Mouse (Mus musculus): Measurements from ENCODE around the gene Chst2.
A peak's percentile ranks its signal among the peaks of the same experiment; 100 is the strongest.

Gene Chst2

DNA sequence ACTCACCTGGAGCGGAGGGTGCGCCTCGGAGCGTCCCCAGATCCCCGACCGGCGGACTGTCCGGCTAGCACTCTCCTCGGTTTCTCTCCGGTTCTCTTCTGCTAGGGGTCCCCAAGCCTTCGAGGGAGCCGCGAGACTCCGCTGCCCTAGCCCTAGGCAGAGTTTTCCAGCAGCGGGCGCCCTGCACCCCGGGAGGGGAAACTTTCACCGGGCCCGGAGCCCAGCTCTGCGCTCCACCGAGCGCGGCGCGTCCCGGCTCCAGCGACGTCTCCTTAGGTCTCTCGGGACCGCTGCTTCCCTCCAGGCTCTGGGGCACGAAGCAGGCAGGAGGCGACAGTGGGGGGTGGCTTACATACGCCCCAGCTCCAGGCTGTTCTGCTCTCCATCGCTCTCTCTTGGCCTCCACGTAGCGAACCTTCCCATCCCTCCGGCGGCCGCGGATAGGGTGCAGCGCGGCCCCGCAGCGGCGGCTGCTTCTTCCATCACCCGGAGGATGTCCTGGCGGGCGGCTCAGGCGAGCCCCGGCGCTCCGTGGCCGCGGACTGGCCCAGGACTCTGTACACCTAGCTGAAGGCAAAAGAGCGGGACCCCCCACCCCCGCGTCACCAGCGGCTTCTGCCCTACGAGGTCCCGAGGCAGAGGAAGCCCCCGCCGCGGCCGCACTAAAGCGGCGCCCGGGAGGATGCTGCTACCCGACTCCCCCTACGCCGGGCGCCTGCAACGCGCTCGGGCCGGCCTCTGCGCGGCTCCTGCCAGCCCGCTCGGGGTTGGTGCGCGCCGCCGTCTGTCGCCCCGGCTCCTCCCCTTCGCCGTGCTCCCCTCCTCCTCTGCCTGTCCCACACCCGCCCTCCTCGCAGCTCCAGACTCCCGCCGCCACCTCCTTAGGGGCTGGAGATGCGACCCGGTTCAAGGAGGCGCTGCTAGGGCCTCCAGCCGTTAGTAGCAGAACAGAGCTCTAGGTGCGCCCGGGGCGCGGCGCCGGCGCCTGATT lies at the start of gene Chst2:
Gene Chst2 (minus strand): TSS at position 152 of the 991 bp plus-strand sequence.
- DNase-seq (ENCODE audit: low spot score in 2 of 2), result peak; percentile 31 to 68

DNA sequence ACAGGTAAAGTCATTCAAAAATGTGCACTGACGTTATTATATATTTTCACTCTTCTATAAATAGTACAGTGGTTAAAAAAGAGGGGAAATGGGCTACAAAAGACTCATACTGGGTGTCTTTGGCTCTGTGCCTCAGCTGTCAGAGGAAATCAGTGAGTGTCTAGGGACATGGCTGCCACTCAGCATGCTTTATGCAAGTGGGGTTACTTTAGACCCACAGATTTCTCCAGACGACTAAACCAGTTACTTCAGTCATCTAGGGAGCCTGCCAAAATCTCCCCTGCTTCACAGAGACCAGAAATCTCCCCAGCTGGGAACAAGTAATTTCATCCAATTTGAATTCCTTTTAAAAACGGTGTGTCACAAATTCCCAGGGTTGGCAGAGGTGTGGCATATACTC lies 45.4 kb upstream of the Chst2 start:
- DNase-seq (ENCODE audit: low spot score in 2 of 2), result no peak

DNA sequence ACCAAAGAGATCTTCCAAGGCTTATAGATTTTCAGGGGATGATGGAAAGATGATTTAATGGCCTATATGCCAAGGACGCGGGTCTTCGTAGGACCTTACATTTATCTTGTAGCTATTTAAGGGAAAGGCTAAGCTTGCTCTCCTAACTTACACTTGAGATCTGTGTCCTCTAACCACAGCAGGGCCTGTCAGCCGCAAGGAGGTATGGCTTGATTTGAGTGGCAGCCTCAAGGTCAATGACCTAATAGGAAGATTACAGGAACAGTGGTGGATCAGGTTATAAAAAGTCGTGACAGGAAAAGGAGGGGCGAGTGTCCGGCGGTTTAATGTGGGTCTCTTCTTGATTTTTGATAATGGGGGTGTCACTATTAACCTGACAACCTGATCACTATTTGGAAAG lies 44.1 kb upstream of the Chst2 start:
- DNase-seq (ENCODE audit: low spot score in 2 of 2), result no peak

DNA sequence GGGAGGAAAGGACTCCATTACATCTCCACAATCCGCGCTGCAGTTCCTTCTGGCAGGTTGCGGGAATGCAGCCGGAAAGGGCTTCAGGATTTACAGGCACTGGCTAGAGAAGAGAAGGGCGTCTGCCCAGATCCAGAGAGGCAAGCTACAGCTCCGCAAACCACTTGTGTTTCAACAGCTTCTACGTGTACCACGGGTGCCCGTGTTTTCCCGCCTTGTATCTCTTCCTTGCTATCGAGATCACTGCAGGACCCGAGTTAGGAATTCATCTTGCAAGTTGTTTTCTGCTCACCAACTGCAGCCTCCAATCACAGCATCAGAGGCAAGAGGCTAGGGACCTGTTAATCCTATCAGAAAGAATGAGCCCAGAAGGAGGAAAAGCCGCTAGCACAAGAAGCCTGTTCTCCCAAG lies 35.8 kb upstream of the Chst2 start:
- no peak for DNase-seq (ENCODE audit: low spot score in 2 of 2)

DNA sequence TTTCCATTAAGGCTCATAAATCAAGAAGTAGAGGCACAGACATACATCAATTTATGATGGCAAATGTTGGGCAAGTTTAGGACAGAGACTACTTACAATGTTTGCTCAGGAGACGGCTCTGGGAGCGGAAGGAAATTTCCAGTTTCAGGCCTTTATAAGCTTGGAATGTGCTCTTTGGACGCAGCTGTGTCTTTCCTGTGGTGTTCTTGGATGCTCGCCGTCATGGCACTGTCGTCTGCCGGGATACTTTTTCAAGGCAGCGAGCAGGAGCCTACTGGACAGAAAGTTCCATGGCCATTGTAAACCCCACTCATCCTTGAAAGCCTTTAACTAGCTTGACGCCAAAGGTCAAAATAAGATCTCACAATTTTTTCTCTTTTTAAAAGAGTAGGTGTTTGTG lies 31.4 kb upstream of the Chst2 start:
- no peak for DNase-seq (ENCODE audit: low spot score in 2 of 2)

DNA sequence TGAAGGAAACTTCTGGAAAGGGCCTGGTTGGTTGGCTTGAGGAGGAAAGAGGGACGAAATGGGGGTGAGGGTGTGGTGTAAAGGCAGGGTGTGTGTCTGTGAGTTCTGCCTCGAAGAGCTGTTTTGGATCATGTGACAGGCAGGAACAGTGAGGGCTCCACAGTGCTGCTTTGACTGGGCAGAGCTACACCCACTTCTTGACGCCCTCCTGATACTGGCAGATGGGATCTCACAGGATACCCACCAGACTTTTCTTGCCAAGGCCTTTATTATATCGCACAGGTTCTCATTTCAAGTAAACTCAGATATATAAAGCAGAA lies 29.7 kb upstream of the Chst2 start:
- DNase-seq (ENCODE audit: low spot score in 2 of 2), result no peak

DNA sequence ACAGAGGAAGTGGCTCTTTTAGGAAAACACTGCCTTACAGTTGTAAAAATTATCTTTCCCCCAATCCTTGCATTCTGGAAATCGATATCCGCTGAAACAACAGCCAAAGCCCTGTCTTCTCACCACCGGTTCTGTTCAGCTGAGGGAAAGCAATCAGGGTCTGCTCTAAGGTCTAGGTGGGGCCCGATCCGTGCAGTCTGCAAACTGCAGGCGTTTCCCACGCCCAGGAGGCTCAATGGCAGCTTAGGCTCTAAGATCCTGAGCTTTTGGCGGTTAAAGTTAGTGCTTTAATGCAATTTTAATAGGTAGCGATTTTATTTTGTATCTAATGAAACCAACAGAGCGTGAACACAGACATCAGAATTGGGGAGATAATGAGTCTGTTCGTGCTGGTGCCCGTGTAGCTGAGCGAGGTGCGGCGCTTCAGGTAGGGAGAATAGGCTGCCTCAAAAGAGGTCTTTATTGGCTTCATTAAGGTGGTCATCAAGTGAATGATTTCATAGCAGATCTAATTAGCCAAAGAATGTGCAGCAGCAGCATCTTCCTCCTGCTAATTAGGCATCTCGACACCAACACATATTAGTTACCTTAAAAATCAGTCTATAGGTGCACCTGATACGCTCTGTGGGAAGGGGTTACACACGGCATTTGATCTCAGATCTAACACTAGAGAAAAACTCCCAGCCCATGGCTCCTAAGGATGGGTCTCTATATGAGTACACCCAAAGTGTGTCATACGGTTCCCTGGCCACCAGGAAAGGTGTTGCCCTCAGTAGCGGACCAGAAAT lies 29.2 kb upstream of the Chst2 start:
- no peak for DNase-seq (ENCODE audit: low spot score in 2 of 2)

DNA sequence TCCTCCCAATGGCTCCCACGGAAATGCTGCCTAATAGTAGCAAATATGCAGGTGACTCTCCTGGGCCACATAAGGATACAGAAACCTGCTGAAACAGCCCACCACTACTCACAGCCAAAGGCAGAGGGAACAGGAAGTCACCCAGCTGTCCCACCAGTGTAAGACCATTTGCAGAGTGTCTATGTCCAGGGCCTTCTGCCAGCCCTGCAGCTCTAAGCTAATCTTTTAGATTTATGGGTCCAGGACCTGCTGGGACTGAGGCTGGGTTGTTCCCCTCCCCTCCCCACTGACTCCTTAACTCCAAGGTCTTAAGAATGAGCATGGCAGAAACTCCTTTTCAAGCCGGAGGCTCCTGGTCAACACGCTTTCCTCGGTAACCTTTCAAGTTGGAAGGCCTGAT lies 21.8 kb upstream of the Chst2 start:
- DNase-seq (ENCODE audit: low spot score in 2 of 2), result no peak

DNA sequence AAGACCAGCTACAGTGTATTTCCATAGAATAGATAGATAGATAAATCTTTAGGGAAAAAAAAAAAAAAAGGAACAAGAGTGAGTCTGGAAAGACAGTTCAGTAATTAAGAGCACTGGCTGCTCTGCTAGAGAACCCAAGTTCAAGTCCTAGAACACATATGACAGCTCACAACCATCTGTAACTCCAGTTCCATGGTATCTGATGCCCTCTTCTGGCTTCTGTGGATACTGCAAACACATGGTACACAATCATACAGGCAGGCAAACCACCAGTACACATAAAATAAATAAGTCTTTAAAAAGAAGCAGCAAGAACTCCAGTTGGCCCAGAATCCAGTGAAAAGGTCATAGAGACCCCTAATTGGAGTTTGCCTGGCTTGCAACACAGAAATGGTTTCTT lies 7.4 kb upstream of the Chst2 start:
- DNase-seq (ENCODE audit: low spot score in 2 of 2), result no peak

DNA sequence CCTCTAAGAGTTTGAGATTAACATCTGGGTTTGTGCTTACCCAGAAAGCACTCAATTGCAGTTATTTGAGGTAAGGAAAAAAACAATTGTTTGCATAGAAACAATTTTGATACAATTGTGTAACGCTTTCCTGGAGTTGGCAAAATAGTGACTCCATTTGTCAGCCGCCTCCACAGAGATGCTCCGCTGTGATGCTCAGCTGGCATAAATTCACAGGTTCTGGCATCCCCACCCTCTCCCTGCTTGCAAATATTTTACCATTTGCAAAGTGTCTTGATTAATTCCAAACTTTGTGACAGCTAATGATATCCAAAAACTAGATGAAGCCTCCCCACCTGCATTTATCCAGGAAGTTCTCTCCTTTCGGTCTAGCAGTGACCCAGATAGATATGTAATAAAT lies 5.5 kb upstream of the Chst2 start:
- DNase-seq (ENCODE audit: low spot score in 2 of 2), result no peak

DNA sequence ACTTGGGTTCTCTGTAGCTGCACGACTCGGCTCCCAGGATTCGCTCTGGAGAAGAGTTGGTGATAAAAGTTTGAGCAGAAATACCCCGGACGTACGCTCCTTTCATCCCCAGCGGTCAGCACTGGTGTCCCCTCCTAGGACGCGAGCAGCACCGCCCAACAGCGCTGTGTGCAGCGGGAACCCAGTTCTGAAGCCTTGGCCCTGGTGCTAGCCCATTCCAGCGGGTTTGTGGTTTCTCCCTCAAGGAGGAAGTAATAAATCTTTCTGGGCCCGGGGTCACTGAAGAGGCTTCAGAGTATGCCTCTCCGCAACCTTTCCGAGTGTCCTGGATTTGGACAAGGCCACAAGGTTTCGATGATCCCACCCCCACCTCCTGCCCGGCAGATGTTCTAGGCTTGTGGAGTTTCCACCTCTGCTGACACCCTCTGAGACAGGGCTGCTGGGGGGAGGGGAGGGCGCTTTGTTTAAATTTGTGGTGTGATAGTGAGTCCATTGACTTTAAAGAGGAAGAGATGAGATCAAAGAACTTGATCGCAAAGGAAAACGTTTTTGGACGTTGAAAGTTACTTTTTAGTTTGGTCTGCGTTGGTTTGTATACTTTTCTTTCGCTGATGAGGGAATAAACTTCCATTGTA lies 1.2 kb upstream of the Chst2 start:
- DNase-seq (ENCODE audit: low spot score in 2 of 2), result no peak

DNA sequence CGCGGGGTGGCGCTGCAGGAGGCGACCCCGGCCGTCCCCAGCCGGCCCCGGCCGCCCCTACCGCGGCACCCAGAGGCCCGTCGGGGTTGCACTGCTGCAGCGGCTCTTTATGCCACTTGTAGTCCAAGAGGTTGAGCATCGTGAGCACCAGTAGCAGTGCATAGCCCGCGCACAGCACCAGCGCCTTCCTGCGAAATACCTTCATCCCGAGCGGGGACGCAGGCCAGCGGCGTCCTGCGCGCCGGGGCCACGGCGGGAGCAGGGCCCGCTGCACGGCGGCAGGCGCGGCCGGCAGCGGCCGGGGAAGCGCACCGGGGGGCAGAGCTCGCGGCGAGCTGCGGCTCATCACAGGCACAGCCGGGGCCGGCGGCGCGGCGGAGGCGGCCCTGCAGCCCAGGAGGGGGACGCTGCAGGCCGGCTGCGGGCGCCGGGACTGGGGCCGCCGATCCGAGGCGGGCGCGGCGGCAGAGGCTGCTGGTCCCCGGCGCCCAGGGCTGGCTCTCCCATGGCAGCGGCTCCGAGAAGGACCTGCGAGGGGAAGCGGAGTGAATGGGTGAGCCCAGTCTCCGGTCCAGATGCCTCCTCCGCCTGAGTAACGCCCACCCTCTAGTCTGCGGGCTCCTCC lies 464 bp downstream of the Chst2 start:
- no peak for DNase-seq (ENCODE audit: low spot score in 2 of 2)

DNA sequence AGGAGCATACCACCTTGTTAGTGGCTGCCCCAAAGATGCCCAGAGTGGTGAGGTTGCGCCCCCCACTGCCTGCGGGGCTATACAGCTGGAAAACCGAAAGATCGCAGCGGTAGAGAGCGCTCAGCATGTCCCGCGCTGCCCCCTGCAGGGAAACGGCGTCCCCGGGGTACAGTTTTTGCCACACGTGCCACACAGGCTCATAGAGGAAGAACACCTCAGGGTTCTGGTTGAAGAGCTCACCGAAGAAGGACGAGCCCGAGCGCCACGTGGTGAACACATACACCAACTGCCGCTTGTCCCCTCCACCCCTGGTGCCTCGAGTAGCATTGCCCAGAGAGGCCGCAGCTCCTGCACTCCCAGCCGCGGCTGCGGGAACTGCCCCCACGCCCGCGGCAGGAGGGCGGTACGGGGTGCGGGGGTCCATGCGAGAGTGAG lies 994 bp downstream of the Chst2 start:
- DNase-seq (ENCODE audit: low spot score in 2 of 2), result peak; percentile 51 to 70

DNA sequence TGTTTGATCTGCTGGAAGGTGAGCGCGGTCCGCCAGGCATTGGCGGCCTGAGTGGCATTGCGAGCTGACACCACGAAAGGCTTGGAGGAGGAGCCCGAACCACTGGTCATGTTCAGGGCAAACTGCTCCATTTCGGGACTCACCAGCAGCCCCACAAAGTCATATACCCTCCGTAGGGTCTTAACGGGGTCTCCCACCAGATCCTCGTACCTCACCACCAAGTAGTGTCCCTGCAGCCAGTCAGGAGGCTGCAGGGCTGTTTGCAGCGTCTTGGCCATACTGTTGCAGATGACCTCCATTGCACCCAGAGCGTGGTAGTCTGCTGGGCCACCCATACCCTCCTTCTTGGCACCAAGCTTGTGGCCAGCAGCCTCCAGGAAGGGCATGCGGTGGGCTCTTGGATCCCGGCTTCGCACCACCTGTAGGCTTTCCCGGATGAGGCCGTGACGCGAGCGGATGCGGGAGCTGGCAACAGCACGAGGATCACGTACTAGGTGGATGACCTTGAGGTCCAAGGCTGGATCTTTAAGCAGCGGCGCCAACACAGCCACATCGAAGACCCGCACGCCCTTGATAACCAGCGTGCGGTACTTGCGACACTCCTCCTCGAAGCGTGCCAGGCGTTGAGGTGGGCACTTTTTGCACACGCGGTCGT lies 1.6 kb downstream of the Chst2 start:
- no peak for DNase-seq (ENCODE audit: low spot score in 2 of 2)

DNA sequence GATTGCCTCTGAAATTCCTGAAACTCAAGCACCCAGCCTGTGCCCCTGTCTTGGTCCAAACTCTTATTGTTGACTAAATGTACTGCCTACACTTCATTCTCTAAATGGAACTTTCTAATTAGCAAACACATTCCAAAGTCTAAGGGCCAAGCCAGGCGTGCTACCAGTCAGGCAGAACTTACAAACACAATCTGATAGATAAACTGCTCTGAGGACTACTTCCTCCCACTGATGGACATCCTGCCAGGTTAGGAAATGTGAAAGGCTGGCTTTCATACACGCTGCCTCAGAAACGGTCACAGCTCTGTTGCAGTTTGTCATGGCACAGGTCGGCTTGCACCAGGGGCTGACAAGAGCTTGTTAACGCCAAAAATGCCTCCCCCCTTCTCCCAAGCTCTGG lies 4.8 kb downstream of the Chst2 start:
- DNase-seq (ENCODE audit: low spot score in 2 of 2), result no peak

DNA sequence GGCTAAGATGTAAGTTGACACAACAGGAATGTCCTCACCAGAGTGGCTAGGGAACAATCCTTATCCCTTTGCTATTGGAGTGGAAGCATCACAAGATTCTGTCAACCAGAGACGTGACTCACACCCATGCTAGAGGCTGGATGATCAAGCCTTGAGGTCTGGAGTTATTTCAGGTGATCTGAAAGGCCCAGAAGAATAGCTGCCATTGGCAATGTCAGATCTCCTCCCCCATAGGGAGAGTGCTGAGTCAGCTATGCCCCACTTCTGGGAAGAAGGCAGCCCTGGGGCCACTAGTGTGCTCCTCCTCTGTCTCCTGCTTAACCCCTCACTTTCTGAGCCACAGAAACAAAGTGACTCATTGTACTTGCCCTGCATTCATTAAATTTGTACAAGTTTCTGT lies 14.5 kb downstream of the Chst2 start:
- no peak for DNase-seq (ENCODE audit: low spot score in 2 of 2)

DNA sequence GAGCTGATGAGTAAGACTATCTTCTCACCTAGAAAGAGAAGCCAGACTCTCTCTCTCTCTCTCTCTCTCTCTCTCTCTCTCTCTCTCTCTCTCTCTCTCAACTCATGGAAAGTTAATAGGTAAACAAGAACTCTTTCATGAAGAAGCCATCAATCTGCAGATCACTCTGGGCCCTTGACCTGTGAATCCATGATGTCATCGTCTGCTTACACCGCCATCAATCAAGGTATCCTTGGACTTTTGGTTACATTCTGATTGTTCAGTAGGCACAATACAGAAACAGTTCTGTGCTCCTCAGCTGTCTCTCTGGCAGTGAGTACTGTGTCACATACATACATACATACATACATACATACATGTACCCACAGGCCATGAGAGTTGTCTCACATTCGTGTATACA lies 16.6 kb downstream of the Chst2 start:
- no peak for DNase-seq (ENCODE audit: low spot score in 2 of 2)

DNA sequence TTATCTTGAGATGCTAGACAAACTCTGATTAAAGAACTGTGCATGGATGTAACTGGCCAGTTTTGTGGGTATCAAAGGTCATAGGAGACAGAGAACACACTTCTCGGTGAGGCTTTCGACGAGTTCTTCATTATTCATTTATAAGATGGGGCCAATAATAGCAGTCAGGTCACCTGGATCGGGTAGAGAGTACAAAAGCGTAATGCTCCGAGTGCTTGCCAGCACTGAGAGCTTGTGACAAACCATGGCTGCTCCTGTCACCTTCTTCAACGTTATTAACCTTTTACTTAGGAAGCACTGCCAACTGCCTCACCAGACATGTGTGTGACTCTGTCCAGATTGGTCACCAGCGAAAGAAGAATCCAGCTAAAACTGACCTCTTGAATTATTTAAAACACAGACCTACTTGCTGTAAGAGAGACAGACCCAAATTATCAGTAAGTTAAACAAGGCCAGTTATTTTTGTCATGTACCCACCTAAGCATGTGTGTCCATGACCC lies 18.6 kb downstream of the Chst2 start:
- DNase-seq (ENCODE audit: low spot score in 2 of 2), result no peak

DNA sequence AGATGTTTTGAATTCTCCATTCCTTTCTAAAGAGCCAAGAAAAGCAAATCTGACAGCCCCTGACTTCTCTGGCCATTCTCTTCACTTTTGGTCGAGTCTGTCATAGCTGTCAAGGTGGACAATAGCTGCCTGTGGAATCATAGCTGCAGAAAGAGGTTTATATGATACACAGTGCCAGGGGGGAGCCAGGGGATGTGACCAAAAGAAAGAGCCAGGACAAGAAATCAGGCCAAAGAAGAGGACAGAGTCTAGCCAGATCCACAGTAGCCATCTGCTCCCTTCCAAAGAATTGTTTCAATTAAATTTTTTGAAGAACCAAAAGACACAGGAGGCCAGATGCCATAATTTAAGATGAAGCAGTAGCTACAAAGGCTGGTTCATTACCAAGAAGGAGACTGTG lies 30.6 kb downstream of the Chst2 start:
- no peak for DNase-seq (ENCODE audit: low spot score in 2 of 2)

DNA sequence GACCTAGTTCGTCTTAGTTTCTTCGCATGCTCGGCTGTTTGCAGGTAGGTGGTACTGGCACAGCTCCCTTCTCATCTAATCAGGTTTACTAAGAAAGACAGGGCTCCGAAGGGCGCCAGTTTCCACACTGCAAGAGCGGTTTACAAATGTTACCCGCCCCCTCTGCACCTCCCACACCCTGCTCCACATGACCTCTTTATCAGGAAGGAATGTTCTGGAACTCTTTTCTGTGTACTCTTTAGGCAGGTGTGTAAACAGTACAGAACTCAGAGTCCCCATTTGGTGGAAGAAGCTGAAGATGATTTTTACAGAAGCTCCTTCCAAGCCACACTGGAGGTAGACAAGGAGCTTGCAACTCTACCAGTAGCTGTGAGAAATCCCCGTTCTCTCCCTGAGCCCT lies 31.2 kb downstream of the Chst2 start:
- no peak for DNase-seq (ENCODE audit: low spot score in 2 of 2)

DNA sequence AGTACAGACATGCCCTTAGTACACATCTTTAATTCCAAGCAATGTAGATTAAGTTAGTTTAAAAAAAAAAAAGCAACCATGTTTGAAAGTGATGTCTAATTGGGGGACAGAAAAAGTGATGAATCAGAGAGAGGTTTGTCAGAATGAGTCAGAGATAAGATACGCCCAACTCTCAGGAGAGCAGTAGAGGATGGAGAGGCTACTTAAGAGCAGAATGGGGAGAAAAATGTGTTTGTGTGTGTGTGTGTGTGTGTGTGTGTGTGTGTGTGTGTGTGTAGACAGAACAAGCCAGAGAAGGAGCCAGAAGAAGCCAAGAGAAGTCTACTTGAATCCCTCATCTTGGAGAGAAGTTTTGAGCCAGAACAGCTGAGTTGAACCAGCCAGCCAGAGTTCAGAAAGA lies 32.8 kb downstream of the Chst2 start:
- DNase-seq (ENCODE audit: low spot score in 2 of 2), result no peak
